Mouse (Mus musculus) heart, postnatal 10 days (tissue): ENCODE results near the gene Lsm12. TPM values are rescaled to one million over a fixed set of nuclear protein-coding genes. Genes with fewer than 3 reads are reported as not detected.

Source experiments
- DNase-seq, 2 experiments: peaks; one replicate each; pipeline ENCODE4 v3.0.0; 2021
- intact Hi-C: fragments of 180-260 bp; cut with DNase I; formaldehyde crosslinking; loops from one replicate; pipeline ENCODE4 v1.15.1; 2025
- microRNA-seq, 2 experiments: library from miRNA; unstranded; fragments of <30 nt; microRNA quantifications; one replicate each; pipeline ENCODE4 v1.2.0; 2022
- total RNA-seq, 2 experiments: library from RNA; stranded (reverse); gene quantifications; 2 replicates each; pipeline ENCODE4 v1.2.3; 2021

Gene Lsm12
- total RNA-seq, 2 experiments from 2014 or later, result 58.5 to 61.4 TPM

DNA sequence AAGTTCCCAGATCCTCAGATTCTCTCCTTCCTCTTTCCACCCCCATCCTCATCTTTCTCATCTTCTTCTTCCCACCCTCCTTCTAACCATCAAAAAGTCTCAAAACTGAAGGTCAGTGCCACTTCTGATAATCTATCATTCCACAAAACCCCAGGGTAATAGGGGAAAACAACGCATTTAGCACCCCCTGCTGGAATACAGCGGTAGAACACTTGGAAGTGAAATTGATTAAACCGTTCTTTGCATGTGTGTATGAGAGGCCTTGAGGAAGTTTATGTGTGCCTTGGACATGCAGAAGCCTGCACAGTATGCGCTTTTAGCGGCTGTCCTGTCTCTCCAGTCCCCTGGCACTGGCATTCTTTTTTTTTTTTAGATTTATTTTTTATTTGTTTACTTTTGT lies 44.6 kb downstream of the Lsm12 start:
- DNase-seq, result peak; percentile 60 to 81
- intact Hi-C loops, result loop anchor here (1.0 kb wide), 1 partner anchor 38 kb away; no protein-coding TSS in a partner anchor

DNA sequence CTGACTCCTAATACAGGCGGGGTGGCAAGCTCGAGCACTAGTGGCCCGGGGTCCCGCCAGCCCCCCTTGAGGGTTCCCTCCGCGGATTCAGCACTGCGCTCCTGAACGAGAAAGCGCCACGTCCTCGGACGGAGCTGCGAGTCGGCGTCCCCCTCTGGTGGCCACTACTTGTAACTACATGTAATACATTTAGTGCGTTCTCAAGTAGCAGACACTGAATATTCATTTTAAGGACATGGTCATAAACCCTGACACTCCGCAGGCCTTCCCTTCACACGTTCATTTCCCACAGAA lies 46.7 kb downstream of the Lsm12 start:
- intact Hi-C loops, result loop anchor here (1.0 to 5.0 kb wide), 2 partner anchors 77 to 151 kb away; partner anchors contain the start of gene Dusp3
- peak; percentile 72 to 82 for DNase-seq

DNA sequence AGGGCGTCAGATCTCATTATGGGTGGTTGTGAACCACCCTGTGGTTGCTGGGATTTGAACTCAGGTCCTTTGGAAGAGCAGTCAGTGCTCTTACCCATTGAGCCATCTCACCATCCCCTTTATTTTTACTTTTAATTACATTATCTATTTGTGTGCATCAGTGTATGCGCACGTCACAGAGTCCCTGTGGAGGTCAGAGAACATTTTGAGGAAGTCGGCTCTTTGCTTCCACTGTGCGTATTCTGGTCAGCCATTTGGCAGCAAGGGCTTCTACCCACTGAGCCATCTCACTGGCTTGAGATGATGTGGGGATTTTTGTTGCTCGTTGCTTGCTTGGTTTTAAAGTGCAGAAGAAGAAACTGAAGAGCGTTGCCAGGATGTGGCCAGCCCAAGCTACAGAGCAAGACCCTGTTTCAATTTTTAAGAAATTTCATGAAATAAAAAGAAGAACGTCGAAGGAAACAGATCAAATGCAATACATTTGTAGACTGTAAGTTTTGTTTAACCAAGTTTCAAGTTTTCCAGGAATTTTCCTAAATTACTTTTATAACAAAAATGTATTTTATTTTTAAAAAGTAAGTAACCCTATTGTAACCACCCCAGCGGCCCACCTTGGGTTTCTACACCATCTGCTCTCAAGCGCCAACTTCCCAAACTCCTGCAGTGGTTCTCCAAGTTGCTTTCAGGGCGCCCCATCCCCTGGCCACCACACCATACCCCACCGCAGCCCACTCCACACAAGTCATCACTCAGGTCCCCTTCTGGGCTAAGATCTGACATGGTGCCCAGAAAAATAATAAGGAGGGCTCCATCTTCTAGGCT lies 47.3 kb downstream of the Lsm12 start:
- intact Hi-C loops, result loop anchor here (1.0 to 5.0 kb wide), 2 partner anchors 77 to 151 kb away; partner anchors contain the start of gene Dusp3
- no peak for DNase-seq

DNA sequence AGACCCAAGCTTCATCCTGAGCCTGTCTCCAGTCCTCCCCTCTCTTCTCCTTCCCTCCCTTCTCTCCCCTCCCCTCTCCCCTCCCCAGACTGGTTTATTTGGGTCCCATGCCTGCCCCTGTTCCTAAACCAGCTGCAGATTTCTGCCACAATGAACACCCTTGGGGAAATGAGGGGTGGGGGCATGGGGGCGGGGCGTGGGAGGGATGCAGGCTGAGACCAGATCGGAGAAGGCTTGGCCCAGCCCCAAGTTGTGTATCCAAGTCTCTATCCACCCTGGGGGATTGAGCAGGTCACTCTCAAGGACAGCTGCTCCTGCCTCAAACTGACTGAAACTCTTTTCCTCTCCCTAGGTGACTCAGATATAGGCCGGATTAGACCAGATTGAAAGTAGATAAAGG lies 50.6 kb downstream of the Lsm12 start:
- intact Hi-C loops, result no loop called here

DNA sequence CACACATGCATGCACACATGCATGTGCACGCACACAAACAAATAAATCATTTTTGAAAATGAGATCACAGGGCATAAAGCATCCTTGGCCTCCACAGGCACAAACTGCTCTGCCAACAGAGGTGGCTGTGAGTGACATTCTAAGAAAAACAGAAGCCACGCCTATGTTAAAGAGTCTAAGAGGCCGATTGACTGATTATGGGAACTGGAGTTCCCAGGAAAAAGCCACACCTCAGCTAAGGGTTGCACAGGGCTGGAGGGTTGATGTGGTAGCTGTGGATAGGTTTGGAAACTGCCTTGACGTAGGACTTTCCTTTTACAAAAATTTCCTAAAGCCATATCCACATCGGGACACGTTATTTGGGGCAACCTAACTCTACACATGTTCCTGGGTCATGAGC lies 67.7 kb downstream of the Lsm12 start:
- no peak for DNase-seq
- intact Hi-C loops, result no loop called here

More for the DNA sequence above, 50.6 kb downstream of the Lsm12 start:
- DNase-seq, result no peak

DNA sequence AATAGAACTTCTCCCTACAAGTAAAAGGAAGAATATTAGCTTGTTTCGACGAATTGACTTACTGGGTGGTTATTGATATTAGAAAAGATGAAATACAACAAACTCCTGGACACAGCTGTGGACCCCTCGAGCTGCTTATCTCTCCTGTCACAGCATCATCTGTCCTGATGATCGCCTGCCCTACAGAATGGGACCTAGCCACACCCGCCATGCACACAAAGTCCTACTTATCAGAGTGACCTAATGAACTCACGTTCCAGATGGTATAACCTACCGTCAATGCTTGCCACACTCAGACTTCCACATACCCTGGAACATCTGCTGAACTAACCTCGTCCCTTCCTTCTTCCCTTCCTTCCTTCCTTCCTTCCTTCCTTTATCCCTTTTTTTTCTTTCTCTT lies 68.9 kb downstream of the Lsm12 start:
- intact Hi-C loops, result no loop called here
- no peak for DNase-seq

Small RNAs within 50 kb of the gene (microRNA-seq; reads per million reads assigned to microRNA genes)
- gene Mir8101, result 2.4 to 5.2 reads per million in 2 experiments

Other genes starting within 250 kb of the Lsm12 start
- gene Sost, start 218.3 kb downstream of the Lsm12 start, total RNA-seq, result 1 to 10 TPM; 1.5 to 2.2 TPM
- gene Cfap97d1, start 201.0 kb downstream of the Lsm12 start, total RNA-seq, result not detected
- gene Dusp3, start 198.3 kb downstream of the Lsm12 start, total RNA-seq, result 100 to 1,000 TPM; 145 to 170 TPM
- gene Mpp3, start 156.8 kb downstream of the Lsm12 start, total RNA-seq, result 1 to 10 TPM; 5.5 to 7.4 TPM
- 10 to 100 TPM; 64.4 to 75.9 TPM for gene Cd300lg, start 143.8 kb downstream of the Lsm12 start, total RNA-seq
- gene Mpp2, start 96.8 kb downstream of the Lsm12 start, total RNA-seq, result 1 to 10 TPM; 4.0 to 4.1 TPM
- not detected for gene Ppy, start 84.0 kb downstream of the Lsm12 start, total RNA-seq
- gene Pyy, start 77.5 kb downstream of the Lsm12 start, total RNA-seq, result not detected
- gene Nags, start 39.8 kb downstream of the Lsm12 start, total RNA-seq, result under 1 TPM in 1 of 2 experiments, not detected in 1; 0.12 TPM
- gene Tmem101, start 28.9 kb downstream of the Lsm12 start, total RNA-seq, result 10 to 100 TPM; 13.7 to 14.7 TPM
- gene G6pc3, start 4.3 kb upstream of the Lsm12 start, total RNA-seq, result 10 to 100 TPM; 37.9 to 38.1 TPM
- 100 to 1,000 TPM; 106 to 139 TPM for gene Hdac5, start 44.9 kb upstream of the Lsm12 start, total RNA-seq
- gene BC030867, start 63.6 kb upstream of the Lsm12 start, total RNA-seq, result 1 to 10 TPM; 1.7 to 1.8 TPM
- under 1 TPM; 0.52 to 0.69 TPM for gene Asb16, start 83.4 kb upstream of the Lsm12 start, total RNA-seq
- gene Tmub2, start 99.6 kb upstream of the Lsm12 start, total RNA-seq, result 10 to 100 TPM; 29.0 to 31.1 TPM
- 10 to 100 TPM; 34.1 to 38.3 TPM for gene Atxn7l3, start 111.3 kb upstream of the Lsm12 start, total RNA-seq
- gene Ubtf, start 134.4 kb upstream of the Lsm12 start, total RNA-seq, result 10 to 100 TPM; 78.3 to 80.9 TPM
- gene Slc4a1, start 180.9 kb upstream of the Lsm12 start, total RNA-seq, result 10 to 100 TPM in 1 of 2 experiments, 1 to 10 TPM in 1; 3.5 to 13.0 TPM
- gene Rundc3a, start 208.1 kb upstream of the Lsm12 start, total RNA-seq, result under 1 TPM; 0.29 to 0.32 TPM
- gene Slc25a39, start 222.7 kb upstream of the Lsm12 start, total RNA-seq, result 100 to 1,000 TPM; 155 to 156 TPM
- gene Grn, start 245.0 kb upstream of the Lsm12 start, total RNA-seq, result 100 to 1,000 TPM; 189 to 192 TPM